Mouse (Mus musculus) kidney, adult 2 months (tissue): Measurements from ENCODE around the gene Ebf1. TPM values are rescaled to one million over a fixed set of nuclear protein-coding genes. Genes with fewer than 3 reads are reported as not detected.
A peak's percentile ranks its signal among the peaks of the same experiment; 100 is the strongest.

Experiments used
- DNase-seq: peaks from one replicate; pipeline ENCODE4 v3.0.0; 2021
- H3K27ac ChIP-seq: fragments of 200-500 bp; 2 replicates; pipeline ENCODE4 v1.5.1; 2012; ENCODE audit warnings: low read depth, low read length, control low read depth, inconsistent platforms; ENCODE audit not compliant: insufficient read depth
- H3K27me3 ChIP-seq: fragments of 200-500 bp; replicated peaks from 2 replicates; pipeline ENCODE4 v1.6.1; 2012; ENCODE audit warnings: mild to moderate bottlenecking, moderate library complexity, low read length, inconsistent platforms; ENCODE audit not compliant: control insufficient read depth, insufficient read depth
- H3K36me3 ChIP-seq: fragments of 200-500 bp; 2 replicates; pipeline ENCODE4 v1.6.1; 2012; ENCODE audit warnings: mild to moderate bottlenecking, moderate library complexity, low read length, inconsistent platforms; ENCODE audit not compliant: control insufficient read depth, insufficient read depth
- H3K4me1 ChIP-seq: fragments of 200-500 bp; 2 replicates; pipeline ENCODE4 v1.6.1; 2011; ENCODE audit warnings: low read length; ENCODE audit not compliant: control insufficient read depth, insufficient read depth
- H3K4me3 ChIP-seq: fragments of 200-500 bp; 2 replicates; pipeline ENCODE4 v1.5.1; 2011; ENCODE audit warnings: mild to moderate bottlenecking, low read depth, low read length, control low read depth; ENCODE audit not compliant: insufficient read depth
- CTCF ChIP-seq: fragments of 200-500 bp; conservative IDR thresholded peaks from 2 replicates; pipeline ENCODE4 v1.5.1; 2011; ENCODE audit warnings: low read depth, mild to moderate bottlenecking, control low read depth, low read length, moderate library complexity, mixed read lengths; ENCODE audit not compliant: insufficient read depth, insufficient read length
- POLR2A ChIP-seq: fragments of 200-500 bp; IDR thresholded peaks from one replicate; pipeline ENCODE4 v1.6.1; 2011; ENCODE audit warnings: low read depth, low read length, control low read depth
- WGBS: fragments of 180-500 bp; shearing (Covaris S2); methylation state at CpG from one replicate; pipeline ENCODE4 v1.1.7; 2018; 5-methylcytosine and 5-hydroxymethylcytosine counted together
- polyA plus RNA-seq: library from polyadenylated mRNA; depleted of rRNA; stranded (reverse); fragments of >200 nt; gene quantifications from 2 replicates; pipeline ENCODE4 v1.2.3, GENCODE M21; 2012

The Ebf1 gene
- polyA plus RNA-seq, 1 experiment: 12.2 TPM

DNA sequence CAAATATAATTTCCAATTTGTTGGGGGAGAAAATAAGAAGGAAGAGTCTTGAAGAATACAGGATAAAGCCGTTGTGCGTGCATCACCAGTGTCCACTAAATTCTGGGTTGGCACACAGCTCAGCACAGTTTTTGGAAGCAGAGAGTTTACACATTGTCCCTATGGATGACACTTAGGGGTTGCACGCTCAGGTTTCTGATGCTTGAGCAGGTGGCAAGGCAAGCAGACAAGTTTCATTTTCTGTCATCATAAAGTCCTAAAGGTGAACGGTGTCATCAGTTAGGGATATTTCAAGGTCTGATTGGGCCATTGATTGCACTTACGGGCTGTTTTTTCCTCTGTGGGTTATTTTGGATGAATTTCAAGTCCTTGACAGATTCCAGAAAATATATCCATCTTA lies 97.1 kb downstream of the Ebf1 start:
- no peaks in the 10 kb centered on the region for H3K4me1 ChIP-seq
- H3K36me3 ChIP-seq: no peaks in the 10 kb centered on the region
- no peak for DNase-seq
- WGBS: 72% methylated on average over 5 of the region's 5 CpGs
- H3K27ac ChIP-seq: no peak overlapping the region
- H3K4me3 ChIP-seq: no peak overlapping the region
- no peaks in the 10 kb centered on the region; the same call in 1 of the 2 replicates for H3K27me3 ChIP-seq
- no peak for TF ChIP-seq CTCF
- TF ChIP-seq POLR2A: no peak

GRCm38 (mm10) chr11:44715776-44716175 lies 98.7 kb downstream of the Ebf1 start:
- H3K27ac ChIP-seq: peak overlapping the region; percentile 39
- no peak overlapping the region for H3K4me3 ChIP-seq
- peak; percentile 78 for DNase-seq
- H3K36me3 ChIP-seq: no peaks in the 10 kb centered on the region
- TF ChIP-seq CTCF (no peak), POLR2A (no peak)
- no peaks in the 10 kb centered on the region for H3K4me1 ChIP-seq
- H3K27me3 ChIP-seq: no peaks in the 10 kb centered on the region
- 53% methylated on average over 4 of the region's 4 CpGs for WGBS

- TF ChIP-seq POLR2A (no peak), CTCF (no peak)
- H3K27me3 ChIP-seq: no peaks in the 10 kb centered on the region
- DNase-seq: peak; percentile 84
- H3K4me3 ChIP-seq: no peak overlapping the region
- H3K36me3 ChIP-seq: no peaks in the 10 kb centered on the region
- no peaks in the 10 kb centered on the region for H3K4me1 ChIP-seq
- no peak overlapping the region for H3K27ac ChIP-seq
- WGBS: 61% methylated on average over 6 of the region's 6 CpGs
Measured at GRCm38 (mm10) chr11:44716928-44717327, 99.8 kb downstream of the Ebf1 start.

- peak overlapping the region; percentile 86; the same call in 1 of the 2 replicates for H3K27ac ChIP-seq
Measured at GRCm38 (mm10) chr11:44717636-44718035, 100.5 kb downstream of the Ebf1 start.

GRCm38 (mm10) chr11:44721976-44722375 lies 104.9 kb downstream of the Ebf1 start:
- Histone ChIP-seq H3K4me3 (no peak overlapping the region), H3K27me3 (no peaks in the 10 kb centered on the region), H3K4me1 (no peaks in the 10 kb centered on the region), H3K36me3 (no peaks in the 10 kb centered on the region), H3K27ac (no peak overlapping the region)
- no peak for DNase-seq
- WGBS: 92% methylated on average over 4 of the region's 4 CpGs
- no peak for TF ChIP-seq CTCF
- TF ChIP-seq POLR2A: no peak

More at GRCm38 (mm10) chr11:44717636-44718035, 100.5 kb downstream of the Ebf1 start:
- TF ChIP-seq CTCF: no peak
- no peak for DNase-seq
- Histone ChIP-seq H3K36me3 (no peaks in the 10 kb centered on the region), H3K4me1 (no peaks in the 10 kb centered on the region), H3K4me3 (no peak overlapping the region), H3K27me3 (no peaks in the 10 kb centered on the region)
- 86% methylated on average over 7 of the region's 7 CpGs for WGBS

GRCm38 (mm10) chr11:44723950-44724502 lies 106.9 kb downstream of the Ebf1 start:
- no peak overlapping the region for H3K4me3 ChIP-seq
- WGBS: 86% methylated on average over 6 of the region's 6 CpGs
- H3K36me3 ChIP-seq: no peaks in the 10 kb centered on the region
- TF ChIP-seq CTCF (no peak), POLR2A (no peak)
- no peaks in the 10 kb centered on the region for H3K27me3 ChIP-seq
- H3K27ac ChIP-seq: no peak overlapping the region
- DNase-seq: no peak
- H3K4me1 ChIP-seq: no peaks in the 10 kb centered on the region

GRCm38 (mm10) chr11:44725732-44726131 lies 108.6 kb downstream of the Ebf1 start:
- 82% methylated on average over 5 of the region's 5 CpGs for WGBS
- H3K27ac ChIP-seq: no peak overlapping the region

More at GRCm38 (mm10) chr11:44725732-44726131, 108.6 kb downstream of the Ebf1 start:
- DNase-seq: no peak
- H3K4me1 ChIP-seq: no peaks in the 10 kb centered on the region
- H3K27me3 ChIP-seq: no peaks in the 10 kb centered on the region
- TF ChIP-seq POLR2A (no peak), CTCF (no peak)
- H3K4me3 ChIP-seq: no peak overlapping the region
- H3K36me3 ChIP-seq: no peaks in the 10 kb centered on the region
